Mouse (Mus musculus) CH12.LX (cell line): ENCODE results near the gene Hist1h1b. TPM values are rescaled to one million over a fixed set of nuclear protein-coding genes. Genes with fewer than 3 reads are reported as not detected.
A peak's percentile ranks its signal among the peaks of the same experiment; 100 is the strongest.

Experiments used
- DNase-seq: peaks from one replicate; pipeline ENCODE4 v3.0.0-alpha.2; 2013; ENCODE audit errors: extremely low read depth
- H3K27ac ChIP-seq: 2 replicates; pipeline ENCODE4 v1.5.1; 2012; ENCODE audit warnings: low read depth, mild to moderate bottlenecking, control low read depth, moderate library complexity; ENCODE audit not compliant: insufficient read depth
- H3K27me3 ChIP-seq: replicated peaks from 2 replicates; pipeline ENCODE3; 2012; ENCODE audit warnings: inconsistent platforms
- H3K36me3 ChIP-seq, 2 experiments: replicated peaks in 1 of 2; 2 replicates each; pipeline versions ENCODE3 to v1.6.1; 2012; ENCODE audit warnings: inconsistent platforms in 1 of 2, low read length in 1 of 2, mild to moderate bottlenecking in 1 of 2, mixed read lengths in 1 of 2, moderate library complexity in 1 of 2; ENCODE audit not compliant: control insufficient read depth in 1 of 2, insufficient read depth in 1 of 2
- H3K4me1 ChIP-seq, 2 experiments: 2 replicates each; pipeline ENCODE4 v1.6.1; 2012; ENCODE audit warnings: inconsistent platforms in 1 of 2, moderate library complexity in 1 of 2; ENCODE audit not compliant: insufficient read depth in 2 of 2, control insufficient read depth in 1 of 2
- H3K4me2 ChIP-seq: 2 replicates; pipeline ENCODE4 v1.6.1; 2012; ENCODE audit warnings: low read depth, mild to moderate bottlenecking, control low read depth; ENCODE audit not compliant: poor library complexity, insufficient read depth, severe bottlenecking
- H3K4me3 ChIP-seq, 3 experiments: fragments of 150-350 bp in 1 of 3; sonication (generic) in 1 of 3; replicated peaks in 1 of 3; 2 replicates each; pipeline versions ENCODE3 to v1.5.1; 2011 to 2012; ENCODE audit warnings: low read depth in 2 of 3, low read length in 2 of 3, mild to moderate bottlenecking in 2 of 3, moderate library complexity in 2 of 3, control low read depth in 1 of 3, improper control_type of control experiment in 1 of 3, inconsistent platforms in 1 of 3, mixed read lengths in 1 of 3; ENCODE audit not compliant: poor library complexity in 1 of 3
- H3K79me2 ChIP-seq: replicated peaks from 2 replicates; pipeline ENCODE4 v1.6.1; 2012; ENCODE audit warnings: mild to moderate bottlenecking, moderate library complexity; ENCODE audit not compliant: control insufficient read depth, poor library complexity, insufficient read depth, severe bottlenecking; ENCODE audit errors: extremely low read depth
- H3K9ac ChIP-seq: 2 replicates; pipeline ENCODE4 v1.6.1; 2012; ENCODE audit warnings: low read depth, mild to moderate bottlenecking, control low read depth, moderate library complexity; ENCODE audit not compliant: insufficient read depth
- H3K9me3 ChIP-seq: replicated peaks from 2 replicates; pipeline ENCODE3; 2012; ENCODE audit warnings: low read length, inconsistent platforms, mixed read lengths
- BHLHE40 ChIP-seq: IDR thresholded peaks from 2 replicates; pipeline ENCODE4 v1.6.1; 2011; ENCODE audit warnings: mild to moderate bottlenecking, low read depth, low read length, improper control_type of control experiment
- CHD1 ChIP-seq: IDR thresholded peaks from 2 replicates; pipeline ENCODE4 v1.6.1; 2012; ENCODE audit warnings: low read depth, low read length, improper control_type of control experiment, inconsistent platforms
- CHD2 ChIP-seq: IDR thresholded peaks from 2 replicates; pipeline ENCODE4 v1.6.1; 2011; ENCODE audit warnings: low read length, improper control_type of control experiment
- CTCF ChIP-seq, 2 experiments: IDR thresholded peaks in 1 of 2; conservative IDR thresholded peaks in 1 of 2; 2 replicates each; pipeline ENCODE4 v1.5.1; 2011 to 2012; ENCODE audit warnings: low read depth in 2 of 2, low read length in 2 of 2, improper control_type of control experiment in 1 of 2, inconsistent platforms in 1 of 2, mild to moderate bottlenecking in 1 of 2, moderate library complexity in 1 of 2
- E2F4 ChIP-seq: IDR thresholded peaks from 2 replicates; pipeline ENCODE4 v1.6.1; 2011; ENCODE audit warnings: low read depth, low read length, improper control_type of control experiment; ENCODE audit not compliant: insufficient replicate concordance
- ELF1 ChIP-seq: IDR thresholded peaks from 2 replicates; pipeline ENCODE4 v1.6.1; 2014; ENCODE audit warnings: low read depth, mild to moderate bottlenecking, inconsistent platforms, low read length, improper control_type of control experiment
- EP300 ChIP-seq: IDR thresholded peaks from 2 replicates; pipeline ENCODE4 v1.6.1; 2011; ENCODE audit warnings: low read length, improper control_type of control experiment
- ETS1 ChIP-seq: conservative IDR thresholded peaks from 2 replicates; pipeline ENCODE4 v1.6.1; 2012; ENCODE audit warnings: low read depth, mild to moderate bottlenecking, inconsistent platforms, low read length, improper control_type of control experiment, moderate library complexity
- GABPA ChIP-seq: IDR thresholded peaks from 2 replicates; pipeline ENCODE4 v1.6.1; 2012; ENCODE audit warnings: low read depth, low read length, improper control_type of control experiment, inconsistent platforms; ENCODE audit not compliant: insufficient replicate concordance
- HCFC1 ChIP-seq: IDR thresholded peaks from 2 replicates; pipeline ENCODE4 v1.6.1; 2012; ENCODE audit warnings: low read depth, mild to moderate bottlenecking, inconsistent platforms, low read length, improper control_type of control experiment
- IRF4 ChIP-seq: IDR thresholded peaks from 2 replicates; pipeline ENCODE4 v1.6.1; 2014; ENCODE audit warnings: low read depth, mild to moderate bottlenecking, inconsistent platforms, low read length, improper control_type of control experiment
- JUN ChIP-seq: IDR thresholded peaks from 2 replicates; pipeline ENCODE4 v1.6.1; 2011; ENCODE audit warnings: low read depth, mild to moderate bottlenecking, low read length, improper control_type of control experiment, moderate library complexity; ENCODE audit not compliant: insufficient read depth
- JUND ChIP-seq: conservative IDR thresholded peaks from 2 replicates; pipeline ENCODE4 v1.6.1; 2011; ENCODE audit warnings: low read depth, low read length, improper control_type of control experiment
- KAT2A ChIP-seq: IDR thresholded peaks from 2 replicates; pipeline ENCODE4 v1.6.1; 2012; ENCODE audit warnings: low read length, improper control_type of control experiment, inconsistent platforms; ENCODE audit not compliant: insufficient replicate concordance
- MAFK ChIP-seq: IDR thresholded peaks from 2 replicates; pipeline ENCODE4 v1.6.1; 2011; ENCODE audit warnings: low read length, improper control_type of control experiment; ENCODE audit not compliant: insufficient replicate concordance
- MAX ChIP-seq: IDR thresholded peaks from 2 replicates; pipeline ENCODE4 v1.6.1; 2011; ENCODE audit warnings: low read length, improper control_type of control experiment
- MAZ ChIP-seq: IDR thresholded peaks from 2 replicates; pipeline ENCODE4 v1.6.1; 2012; ENCODE audit warnings: low read depth, mild to moderate bottlenecking, inconsistent platforms, low read length, improper control_type of control experiment, moderate library complexity
- MEF2A ChIP-seq: IDR thresholded peaks from 2 replicates; pipeline ENCODE4 v1.6.1; 2014; ENCODE audit warnings: low read depth, mild to moderate bottlenecking, inconsistent platforms, low read length, improper control_type of control experiment, borderline replicate concordance
- MXI1 ChIP-seq: IDR thresholded peaks from 2 replicates; pipeline ENCODE4 v1.6.1; 2011; ENCODE audit warnings: mild to moderate bottlenecking, low read depth, low read length, improper control_type of control experiment
- MYC ChIP-seq: IDR thresholded peaks from 2 replicates; pipeline ENCODE4 v1.6.1; 2011; ENCODE audit warnings: low read depth, mild to moderate bottlenecking, improper control_type of control experiment, low read length
- NELFE ChIP-seq: IDR thresholded peaks from 2 replicates; pipeline ENCODE4 v1.6.1; 2011; ENCODE audit warnings: low read depth, low read length, improper control_type of control experiment
- NRF1 ChIP-seq: IDR thresholded peaks from 2 replicates; pipeline ENCODE4 v1.6.1; 2014; ENCODE audit warnings: low read depth, mild to moderate bottlenecking, inconsistent platforms, low read length, improper control_type of control experiment, moderate library complexity
- PAX5 ChIP-seq: IDR thresholded peaks from 2 replicates; pipeline ENCODE4 v1.6.1; 2012; ENCODE audit warnings: low read length, inconsistent platforms, mixed read lengths
- POLR2A ChIP-seq: IDR thresholded peaks from 2 replicates; pipeline ENCODE4 v1.6.1; 2011; ENCODE audit warnings: low read depth, mild to moderate bottlenecking, improper control_type of control experiment, low read length
- POLR2AphosphoS2 ChIP-seq: IDR thresholded peaks from 2 replicates; pipeline ENCODE4 v1.6.1; 2011; ENCODE audit warnings: low read depth, low read length, improper control_type of control experiment
- RAD21 ChIP-seq: IDR thresholded peaks from 2 replicates; pipeline ENCODE4 v1.6.1; 2011; ENCODE audit warnings: low read depth, mild to moderate bottlenecking, low read length, improper control_type of control experiment, moderate library complexity
- RCOR1 ChIP-seq: conservative IDR thresholded peaks from 2 replicates; pipeline ENCODE4 v1.6.1; 2012; ENCODE audit warnings: low read depth, mild to moderate bottlenecking, inconsistent platforms, low read length, improper control_type of control experiment
- SIN3A ChIP-seq: IDR thresholded peaks from 2 replicates; pipeline ENCODE4 v1.6.1; 2012; ENCODE audit warnings: low read length, improper control_type of control experiment, inconsistent platforms
- SMC3 ChIP-seq: IDR thresholded peaks from 2 replicates; pipeline ENCODE4 v1.6.1; 2011; ENCODE audit warnings: low read depth, low read length, improper control_type of control experiment
- TBP ChIP-seq: conservative IDR thresholded peaks from 2 replicates; pipeline ENCODE4 v1.6.1; 2011; ENCODE audit warnings: low read depth, low read length, improper control_type of control experiment
- TCF12 ChIP-seq: IDR thresholded peaks from 2 replicates; pipeline ENCODE4 v1.6.1; 2014; ENCODE audit warnings: low read depth, mild to moderate bottlenecking, inconsistent platforms, low read length, improper control_type of control experiment
- UBTF ChIP-seq: IDR thresholded peaks from 2 replicates; pipeline ENCODE4 v1.6.1; 2012; ENCODE audit warnings: low read depth, mild to moderate bottlenecking, inconsistent platforms, low read length, improper control_type of control experiment, moderate library complexity
- USF1 ChIP-seq: IDR thresholded peaks from 2 replicates; pipeline ENCODE4 v1.6.1; 2014; ENCODE audit warnings: low read depth, mild to moderate bottlenecking, inconsistent platforms, low read length, improper control_type of control experiment
- USF2 ChIP-seq: conservative IDR thresholded peaks from 2 replicates; pipeline ENCODE4 v1.6.1; 2011; ENCODE audit warnings: low read depth, low read length, improper control_type of control experiment
- ZC3H11A ChIP-seq: IDR thresholded peaks from 2 replicates; pipeline ENCODE4 v1.6.1; 2012; ENCODE audit warnings: low read depth, mild to moderate bottlenecking, inconsistent platforms, low read length, improper control_type of control experiment
- ZKSCAN1 ChIP-seq: IDR thresholded peaks from 2 replicates; pipeline ENCODE4 v1.6.1; 2012; ENCODE audit warnings: low read depth, inconsistent platforms, low read length, improper control_type of control experiment, borderline replicate concordance
- ZMIZ1 ChIP-seq: IDR thresholded peaks from 2 replicates; pipeline ENCODE4 v1.6.1; 2012; ENCODE audit warnings: low read depth, mild to moderate bottlenecking, inconsistent platforms, low read length, improper control_type of control experiment
- ZNF384 ChIP-seq: IDR thresholded peaks from 2 replicates; pipeline ENCODE4 v1.6.1; 2012; ENCODE audit warnings: low read depth, low read length, improper control_type of control experiment, inconsistent platforms
- dilution Hi-C: fragments of 300-500 bp; cut with MboI; formaldehyde crosslinking; loops from 2 replicates; pipeline ENCODE4 v1.14.3; 2020; ENCODE audit warnings: low sequenced_read_pairs; ENCODE audit not compliant: extremely low pct_unique_long_range_greater_than_20kb, extremely low pct_ligation_motif_present
- in situ Hi-C: fragments of 300-500 bp; cut with MboI; formaldehyde crosslinking; loops from 3 replicates; pipeline ENCODE4 v1.14.3; 2019; ENCODE audit warnings: low sequenced_read_pairs, low pct_ligation_motif_present, low pct_unique_long_range_greater_than_20kb, mixed read lengths
- polyA plus RNA-seq: library from polyadenylated mRNA; unstranded; fragments of >175 nt; gene quantifications from 2 replicates; pipeline ENCODE4 v1.2.1, GENCODE M21; 2012; ENCODE audit warnings: low read depth; ENCODE audit not compliant: insufficient read length
- total RNA-seq, 2 experiments: library from RNA; depleted of rRNA; stranded (reverse); fragments of 300-350 nt in 1 of 2; fragments of >200 nt in 1 of 2; gene quantifications; 2 replicates each; pipeline ENCODE4 v1.2.3; 2012 to 2014

The Hist1h1b gene
- total and polyA plus RNA-seq, 3 experiments, result 1.9 to 1,032 (median 16.6) TPM

DNA sequence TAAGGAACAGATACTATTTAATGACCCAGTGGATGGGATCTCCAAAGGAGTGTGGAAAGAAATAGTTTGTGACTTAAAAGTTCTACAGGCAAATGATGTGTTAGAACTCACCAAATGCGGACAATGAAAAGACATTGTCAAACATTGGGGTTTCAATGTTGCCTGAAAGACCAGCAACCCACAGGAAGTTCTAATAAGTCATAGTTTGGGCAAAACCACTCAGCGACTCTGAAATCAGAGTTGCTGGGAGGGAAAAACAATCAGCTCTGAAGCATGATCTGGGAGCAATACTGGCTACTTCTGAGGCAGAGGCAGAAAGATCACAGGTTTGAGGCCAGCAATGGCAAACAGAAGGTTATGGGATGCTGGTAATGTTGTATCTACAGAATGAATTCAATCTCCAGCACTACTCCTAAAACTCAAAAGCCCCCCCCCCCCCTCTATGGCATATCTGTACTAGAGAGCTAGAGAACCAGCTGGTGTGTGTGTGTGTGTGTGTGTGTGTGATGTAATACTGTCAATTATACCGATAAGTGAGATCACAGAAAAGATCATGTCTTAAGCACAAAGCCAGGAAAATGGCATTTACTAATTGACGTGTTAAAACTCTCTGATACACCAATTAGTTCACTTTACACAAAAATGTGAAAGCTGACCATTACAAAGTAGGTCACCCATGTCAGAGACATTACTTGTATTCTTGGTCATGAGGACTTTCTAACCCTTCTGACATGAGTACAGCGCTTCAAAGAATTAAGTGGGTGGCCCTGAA lies 30.9 kb downstream of the Hist1h1b start:
- no peaks in the 10 kb centered on the region for H3K36me3 ChIP-seq
- no peak for TF ChIP-seq EP300
- TF ChIP-seq TCF12, result no peak
- TF ChIP-seq CTCF (conservative IDR thresholded peaks at IDR 0.05 in 1 of 2, IDR thresholded peaks at IDR 0.05 in 1 of 2; ENCODE audit: low read depth in 2 of 2, low read length in 2 of 2), result no peak
- 0 out of 2 replicates have a peak, but pooled peaks have one; percentile 65 for TF ChIP-seq E2F4
- no peak for TF ChIP-seq ZNF384
- peak; percentile 91 for TF ChIP-seq POLR2A
- TF ChIP-seq JUND, result no peak
- no peak for TF ChIP-seq UBTF
- no peak for TF ChIP-seq BHLHE40
- TF ChIP-seq MAFK, result no peak
- TF ChIP-seq PAX5, result no peak
- TF ChIP-seq CHD1, result peak; percentile 64
- no peak; the same call in 1 of the 2 replicates for TF ChIP-seq MYC
- TF ChIP-seq ZC3H11A, result no peak
- TF ChIP-seq MXI1, result no peak; the same call in 1 of the 2 replicates
- no peak for TF ChIP-seq ELF1
- no peak for TF ChIP-seq NELFE
- TF ChIP-seq SMC3, result peak; percentile 16; the same call in 1 of the 2 replicates
- TF ChIP-seq HCFC1, result 0 out of 2 replicates have a peak, but pooled peaks have one; percentile 8
- peak; percentile 46 for TF ChIP-seq USF2
- TF ChIP-seq JUN, result no peak
- no peak for TF ChIP-seq KAT2A
- peak; percentile 99 for TF ChIP-seq POLR2AphosphoS2
- TF ChIP-seq CHD2, result no peak
- TF ChIP-seq RAD21, result no peak
- TF ChIP-seq ZKSCAN1, result no peak
- no peak for TF ChIP-seq MAX
- no peak for TF ChIP-seq ZMIZ1
- no peak for TF ChIP-seq RCOR1
- no peak for TF ChIP-seq USF1
- TF ChIP-seq MAZ, result 0 out of 2 replicates have a peak, but pooled peaks have one; percentile 18
- TF ChIP-seq MEF2A, result no peak
- TF ChIP-seq GABPA, result no peak
- 0 out of 2 replicates have a peak, but pooled peaks have one; percentile 18 for TF ChIP-seq TBP
- no peak for TF ChIP-seq NRF1
- no peak for TF ChIP-seq ETS1
- TF ChIP-seq IRF4, result no peak
- TF ChIP-seq SIN3A, result no peak; the same call in 1 of the 2 replicates
- in situ Hi-C loops (loop anchor here (10.0 to 25.0 kb wide), 2 partner anchors 285 to 1813 kb away; partner anchors contain the start of genes Hist1h1d, Hist1h2ad, Hist1h2ae and Hist1h2ah), dilution Hi-C loops (no loop called here)
- H3K9me3 ChIP-seq, result no peaks in the 10 kb centered on the region
- no peaks in the 10 kb centered on the region for H3K79me2 ChIP-seq
- peak overlapping the region; percentile 86 for H3K9ac ChIP-seq
- DNase-seq, result peak; percentile 67
- H3K27me3 ChIP-seq, result no peaks in the 10 kb centered on the region
- peaks cover 0 to 14% of the 10 kb centered on the region in 2 experiments; a peak in 2 of 4 replicates for H3K4me1 ChIP-seq
- H3K4me3 ChIP-seq, result peak overlapping the region; percentile 53 to 69 (median 55)
- peak overlapping the region; percentile 85 for H3K4me2 ChIP-seq
- peak overlapping the region; percentile 73 for H3K27ac ChIP-seq
